Mouse (Mus musculus): ENCODE results near the gene Letmd1. TPM values are rescaled to one million over a fixed set of nuclear protein-coding genes. Genes with fewer than 3 reads are reported as not detected.

The Letmd1 gene
- polyA plus RNA-seq, 2 experiments = 27.9 to 62.4 TPM

DNA sequence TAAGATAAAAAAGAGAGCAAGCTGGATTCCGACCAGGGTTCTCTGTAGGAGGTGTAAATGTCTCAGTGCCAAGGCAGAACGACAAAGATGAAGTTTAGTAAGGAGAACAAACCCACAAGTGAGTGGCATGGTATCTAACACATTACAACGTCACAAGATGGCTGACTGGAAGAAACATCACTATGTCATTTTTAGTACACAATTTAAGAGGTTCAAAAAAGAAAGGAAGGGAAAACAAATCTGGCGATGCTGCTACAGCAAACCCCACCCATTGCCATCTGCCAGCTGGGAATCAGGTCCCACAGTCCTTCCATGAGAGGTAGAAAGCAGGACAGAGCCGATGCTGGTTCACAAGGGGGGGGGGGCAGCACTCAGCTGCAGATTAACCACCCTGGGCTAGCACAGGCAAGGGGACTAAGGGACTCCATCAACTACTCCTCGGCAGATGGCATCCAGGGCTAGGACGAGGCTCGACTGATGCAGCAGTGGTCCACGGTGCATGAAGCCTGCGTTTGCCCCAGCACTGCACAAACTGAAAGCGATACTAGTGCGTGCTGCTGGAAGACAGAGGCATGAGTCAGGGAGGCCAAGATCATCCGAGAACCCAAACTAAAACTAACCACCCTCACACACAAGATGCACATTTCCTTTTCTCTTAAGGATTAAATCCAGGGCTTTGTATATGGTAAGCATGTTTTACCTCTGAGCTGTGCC, 39.8 kb downstream of the Letmd1 start:
- Histone ChIP-seq H3K9me3 (ENCODE audit: control insufficient read depth, low read length) (no peaks in the 10 kb centered on the region), H3K4me3 (replicated peaks; ENCODE audit: low read length) (no peak overlapping the region), H3K4me1 (ENCODE audit: control insufficient read depth, insufficient read depth, low read length) (no peaks in the 10 kb centered on the region), H3K9ac (ENCODE audit: low read depth, low read length, severe bottlenecking) (no peak overlapping the region), H3K27me3 (ENCODE audit: control insufficient read depth, insufficient read depth, low read length) (no peaks in the 10 kb centered on the region), H3K36me3 (ENCODE audit: control insufficient read depth, insufficient read depth, low read length) (peaks cover 76% of the 10 kb centered on the region), H3K27ac (replicated peaks; ENCODE audit: low read depth, low read length) (no peak overlapping the region), H3K4me2 (replicated peaks; ENCODE audit: low read depth, low read length, severe bottlenecking) (no peak overlapping the region)
- DNase-seq (ENCODE audit: low spot score) (no peak), ATAC-seq (ENCODE audit: low FRiP score, low read depth) (no peak)
- TF ChIP-seq POLR2A (IDR thresholded peaks at IDR 0.05; ENCODE audit: borderline replicate concordance, extremely low read depth, insufficient read depth, insufficient read length) = no peak
- 90% methylated on average over 13 of the region's 13 CpGs for WGBS

DNA sequence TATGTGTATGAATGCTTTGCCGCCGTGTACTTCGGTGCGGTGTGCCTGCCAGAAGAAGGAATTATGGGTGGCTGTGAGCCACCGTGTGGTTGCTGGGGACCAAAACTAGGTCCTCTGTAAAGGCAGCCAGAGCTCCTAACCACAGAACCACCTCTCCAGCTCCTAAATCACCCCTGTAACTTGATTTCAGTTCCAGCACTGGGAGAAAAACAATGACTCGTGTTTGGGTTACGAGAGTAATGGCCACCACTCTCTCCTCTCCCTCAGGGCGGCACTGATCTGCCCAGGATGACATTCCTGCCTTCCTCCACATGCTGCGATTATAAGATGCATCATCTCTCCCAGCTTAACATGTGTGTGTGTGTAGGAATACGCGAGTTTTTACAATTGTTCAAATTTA, 41.2 kb downstream of the Letmd1 start:
- Histone ChIP-seq H3K27me3 (ENCODE audit: control insufficient read depth, insufficient read depth, low read length) (no peaks in the 10 kb centered on the region), H3K9ac (ENCODE audit: low read depth, low read length, severe bottlenecking) (no peak overlapping the region), H3K4me3 (replicated peaks; ENCODE audit: low read length) (no peak overlapping the region), H3K4me1 (ENCODE audit: control insufficient read depth, insufficient read depth, low read length) (no peaks in the 10 kb centered on the region), H3K27ac (replicated peaks; ENCODE audit: low read depth, low read length) (no peak overlapping the region), H3K4me2 (replicated peaks; ENCODE audit: low read depth, low read length, severe bottlenecking) (no peak overlapping the region), H3K36me3 (ENCODE audit: control insufficient read depth, insufficient read depth, low read length) (peaks cover 76% of the 10 kb centered on the region), H3K9me3 (ENCODE audit: control insufficient read depth, low read length) (no peaks in the 10 kb centered on the region)
- DNase-seq (ENCODE audit: low spot score) (no peak), ATAC-seq (ENCODE audit: low FRiP score, low read depth) (no peak)
- no peak for TF ChIP-seq POLR2A (IDR thresholded peaks at IDR 0.05; ENCODE audit: borderline replicate concordance, extremely low read depth, insufficient read depth, insufficient read length)
- WGBS = 92% methylated on average over 11 of the region's 11 CpGs

DNA sequence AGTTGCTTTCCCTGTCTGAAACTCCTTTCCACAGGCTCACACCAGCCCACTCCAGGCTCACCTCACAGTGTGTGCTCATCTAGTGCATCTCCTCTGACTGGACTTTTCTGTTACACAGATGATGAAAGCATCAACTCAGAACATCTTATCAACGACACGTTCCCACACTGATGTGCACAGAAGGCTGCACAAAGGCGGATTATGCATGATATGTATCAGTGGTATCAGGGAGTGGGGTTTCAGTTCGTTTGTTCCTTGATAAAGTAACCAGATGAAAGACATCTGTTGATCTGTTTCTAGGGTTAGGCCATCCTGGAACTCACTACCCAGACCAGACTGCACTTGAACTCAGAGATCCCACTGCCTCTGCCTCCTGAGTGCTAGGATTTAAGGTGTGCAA, 44.6 kb downstream of the Letmd1 start:
- no peak for TF ChIP-seq POLR2A (IDR thresholded peaks at IDR 0.05; ENCODE audit: borderline replicate concordance, extremely low read depth, insufficient read depth, insufficient read length)
- WGBS = 93% methylated on average over 4 of the region's 4 CpGs
- peaks cover 80% of the 10 kb centered on the region for H3K36me3 ChIP-seq (ENCODE audit: control insufficient read depth, insufficient read depth, low read length)
- no peak overlapping the region for H3K4me2 ChIP-seq (replicated peaks; ENCODE audit: low read depth, low read length, severe bottlenecking)
- H3K9ac ChIP-seq (ENCODE audit: low read depth, low read length, severe bottlenecking) = no peak overlapping the region
- H3K9me3 ChIP-seq (ENCODE audit: control insufficient read depth, low read length) = no peaks in the 10 kb centered on the region
- no peaks in the 10 kb centered on the region for H3K27me3 ChIP-seq (ENCODE audit: control insufficient read depth, insufficient read depth, low read length)
- H3K4me3 ChIP-seq (replicated peaks; ENCODE audit: low read length) = no peak overlapping the region
- ATAC-seq (ENCODE audit: low FRiP score, low read depth) = no peak
- DNase-seq (ENCODE audit: low spot score) = no peak
- no peaks in the 10 kb centered on the region for H3K4me1 ChIP-seq (ENCODE audit: control insufficient read depth, insufficient read depth, low read length)
- H3K27ac ChIP-seq (replicated peaks; ENCODE audit: low read depth, low read length) = no peak overlapping the region

DNA sequence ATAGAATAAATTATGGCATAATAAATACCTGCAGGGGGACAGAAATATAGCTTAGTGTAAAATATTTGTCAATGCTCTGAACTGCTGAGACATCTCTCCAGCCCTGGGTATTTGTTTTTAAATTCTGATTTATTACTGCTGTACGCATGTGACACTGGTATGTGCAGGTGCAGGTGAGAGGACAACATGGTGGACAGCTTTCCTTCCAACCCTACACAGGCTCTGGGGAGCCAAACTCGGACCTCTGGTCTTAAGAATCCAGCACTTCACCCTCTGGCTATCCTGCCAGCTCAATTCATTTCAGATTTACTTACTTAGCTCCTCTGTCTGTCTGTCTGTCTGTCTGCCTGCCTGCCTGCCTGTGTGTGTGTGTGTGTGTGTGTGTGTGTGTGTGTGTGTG, 46.3 kb downstream of the Letmd1 start:
- no peak overlapping the region for H3K9ac ChIP-seq (ENCODE audit: low read depth, low read length, severe bottlenecking)
- no peak for TF ChIP-seq POLR2A (IDR thresholded peaks at IDR 0.05; ENCODE audit: borderline replicate concordance, extremely low read depth, insufficient read depth, insufficient read length)
- DNase-seq (ENCODE audit: low spot score) (no peak), ATAC-seq (ENCODE audit: low FRiP score, low read depth) (no peak)
- no peak overlapping the region for H3K4me2 ChIP-seq (replicated peaks; ENCODE audit: low read depth, low read length, severe bottlenecking)
- 93% methylated on average over 2 of the region's 2 CpGs for WGBS
- no peaks in the 10 kb centered on the region for H3K27me3 ChIP-seq (ENCODE audit: control insufficient read depth, insufficient read depth, low read length)
- no peaks in the 10 kb centered on the region for H3K9me3 ChIP-seq (ENCODE audit: control insufficient read depth, low read length)
- H3K27ac ChIP-seq (replicated peaks; ENCODE audit: low read depth, low read length) = no peak overlapping the region
- H3K4me3 ChIP-seq (replicated peaks; ENCODE audit: low read length) = no peak overlapping the region
- peaks cover 77% of the 10 kb centered on the region for H3K36me3 ChIP-seq (ENCODE audit: control insufficient read depth, insufficient read depth, low read length)
- H3K4me1 ChIP-seq (ENCODE audit: control insufficient read depth, insufficient read depth, low read length) = no peaks in the 10 kb centered on the region

DNA sequence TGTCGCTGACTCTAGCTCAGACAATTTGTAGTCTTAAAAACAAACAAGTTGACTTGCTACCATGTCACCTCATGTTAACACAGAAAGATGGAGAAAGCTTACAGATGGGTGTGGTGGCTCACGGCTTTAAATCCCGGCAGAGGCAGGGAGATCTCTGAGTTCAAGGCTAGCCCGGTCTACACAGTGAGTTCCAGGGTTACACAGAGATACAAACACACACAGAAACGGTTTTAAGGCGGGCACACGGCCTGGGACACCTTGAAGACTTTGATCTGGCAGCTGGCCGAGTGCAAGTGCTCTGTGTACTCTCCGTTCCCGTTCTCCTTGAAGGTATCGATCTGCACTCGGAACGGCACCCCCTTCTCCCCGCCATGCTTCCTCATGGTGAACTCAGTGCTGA, 51.5 kb downstream of the Letmd1 start:
- 90% methylated on average over 14 of the region's 14 CpGs for WGBS
- Histone ChIP-seq H3K4me3 (replicated peaks; ENCODE audit: low read length) (no peak overlapping the region), H3K9ac (ENCODE audit: low read depth, low read length, severe bottlenecking) (no peak overlapping the region), H3K27ac (replicated peaks; ENCODE audit: low read depth, low read length) (no peak overlapping the region), H3K9me3 (ENCODE audit: control insufficient read depth, low read length) (no peaks in the 10 kb centered on the region), H3K36me3 (ENCODE audit: control insufficient read depth, insufficient read depth, low read length) (peaks cover 66% of the 10 kb centered on the region), H3K4me2 (replicated peaks; ENCODE audit: low read depth, low read length, severe bottlenecking) (no peak overlapping the region), H3K4me1 (ENCODE audit: control insufficient read depth, insufficient read depth, low read length) (no peaks in the 10 kb centered on the region), H3K27me3 (ENCODE audit: control insufficient read depth, insufficient read depth, low read length) (no peaks in the 10 kb centered on the region)
- TF ChIP-seq POLR2A (IDR thresholded peaks at IDR 0.05; ENCODE audit: borderline replicate concordance, extremely low read depth, insufficient read depth, insufficient read length) = no peak
- ATAC-seq (ENCODE audit: low FRiP score, low read depth) = no peak
- DNase-seq (ENCODE audit: low spot score) = no peak

All from limb, embryonic 14.5 days (tissue).